In the genomic region with DNA sequence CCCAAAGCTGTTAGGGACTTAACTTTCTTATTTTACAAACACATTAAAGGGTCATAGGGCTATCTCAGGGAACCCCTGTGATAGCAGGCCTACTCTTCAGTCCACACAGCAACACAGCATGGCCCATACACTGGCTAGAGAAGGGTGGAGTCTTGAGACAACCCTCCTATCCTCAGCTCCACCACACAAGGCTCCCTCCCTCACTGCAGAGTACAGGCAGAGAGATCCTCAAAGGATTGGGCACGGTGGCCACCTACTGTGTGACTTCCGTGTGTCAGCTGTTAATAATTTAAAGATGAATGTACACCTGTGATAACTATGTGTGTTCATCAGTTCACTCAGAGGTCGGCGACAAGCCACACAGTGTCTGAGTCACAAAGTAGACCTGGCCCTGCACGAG, we compare ENCODE assay signal across 1 mouse cellular context.
TF ChIP-seq lines count a peak whose summit lies in the region.

No protein-coding gene starts in this region.

TF ChIP-seq in CH12.LX, 34 proteins besides CTCF, POLR2A, EP300 and RAD21:
- TF ChIP-seq MYC (IDR thresholded peaks at IDR 0.05; ENCODE audit: low read depth, low read length) (no peak), GABPA (IDR thresholded peaks at IDR 0.05; ENCODE audit: insufficient replicate concordance, low read depth, low read length) (no peak), ZMIZ1 (IDR thresholded peaks at IDR 0.05; ENCODE audit: low read depth, low read length) (no peak), MXI1 (IDR thresholded peaks at IDR 0.05; ENCODE audit: low read depth, low read length) (no peak), MAX (IDR thresholded peaks at IDR 0.05; ENCODE audit: low read length) (no peak), PAX5 (IDR thresholded peaks at IDR 0.05; ENCODE audit: low read length) (no peak), NRF1 (IDR thresholded peaks at IDR 0.05; ENCODE audit: low read depth, low read length) (no peak), RCOR1 (conservative IDR thresholded peaks at IDR 0.05; ENCODE audit: low read depth, low read length) (no peak), ETS1 (conservative IDR thresholded peaks at IDR 0.05; ENCODE audit: low read depth, low read length) (no peak)
